18 mouse cellular contexts compared by ENCODE assay signal in genomic region chr8:122111745-122112144, GRCm38 (mm10).
A peak's percentile ranks its signal among the peaks of the same experiment; 100 is the strongest.
DNase-seq lines count a peak whose midpoint lies in the region; ATAC-seq and TF ChIP-seq lines count a peak whose summit lies in the region.
"Had no signal": no experiment of that assay in that cellular context is flagged by ENCODE, and none has a peak within 500 bp of the region (broad histone marks: within the 10 kb centered on the region; RNA-seq: fewer than 3 reads in every experiment).

No protein-coding gene starts in this region.

- TF ChIP-seq POLR2A in thymus, adult 2 months (IDR thresholded peaks at IDR 0.05; ENCODE audit: control insufficient read depth, extremely low read depth, insufficient read depth, low read length, poor library complexity), result no peak

- H3K36me3 ChIP-seq in macrophage (ENCODE audit: inconsistent target), result no peaks in the 10 kb centered on the region
- no peaks in the 10 kb centered on the region for H3K36me3 ChIP-seq in thymus, adult 2 months (ENCODE audit: control insufficient read depth, insufficient read depth, low read length)
- H3K36me3 ChIP-seq: forebrain, embryonic 12.5 days; heart, embryonic 10.5 days; hindbrain, embryonic 15.5 days; kidney, embryonic 15.5 days; stomach, embryonic 15.5 days had no signal

- H3K4me3 ChIP-seq in macrophage (ENCODE audit: inconsistent target), result no peak overlapping the region
- H3K4me3 ChIP-seq in thymus, adult 2 months (ENCODE audit: control insufficient read depth, insufficient read depth, low read length), result no peak overlapping the region
- H3K4me3 ChIP-seq: forebrain, embryonic 12.5 days; heart, embryonic 10.5 days; hindbrain, embryonic 15.5 days; kidney, embryonic 15.5 days; stomach, embryonic 15.5 days had no signal

- 20% methylated on average over 11 of the region's 11 CpGs for WGBS in macrophage (ENCODE audit: missing documents)
- WGBS in thymus, adult 2 months, result 21% methylated on average over 11 of the region's 11 CpGs

- no peaks in the 10 kb centered on the region; the same call in 1 of the 2 replicates for H3K27me3 ChIP-seq in thymus, adult 2 months (ENCODE audit: control insufficient read depth, insufficient read depth, low read length)
- H3K27me3 ChIP-seq: forebrain, embryonic 12.5 days; hindbrain, embryonic 15.5 days; stomach, embryonic 15.5 days had no signal

- peaks cover 19% of the 10 kb centered on the region for H3K4me1 ChIP-seq in thymus, adult 2 months (replicated peaks; ENCODE audit: control insufficient read depth, insufficient read depth, low read length)
- H3K4me1 ChIP-seq: forebrain, embryonic 12.5 days had no signal

- no peak for TF ChIP-seq CTCF in thymus, adult 2 months (IDR thresholded peaks at IDR 0.05; ENCODE audit: borderline replicate concordance, control insufficient read depth, extremely low read depth, insufficient read depth, low read length, poor library complexity)

- H3K79me2 ChIP-seq in macrophage (ENCODE audit: inconsistent target), result no peaks in the 10 kb centered on the region

- H3K27ac ChIP-seq in macrophage, result peak overlapping the region; percentile 98
- H3K27ac ChIP-seq in thymus, adult 2 months (ENCODE audit: control insufficient read depth, insufficient read depth, low read length), result no peak overlapping the region
- H3K27ac ChIP-seq: forebrain, embryonic 12.5 days; hindbrain, embryonic 15.5 days; kidney, embryonic 15.5 days; stomach, embryonic 15.5 days had no signal

- no peak for ATAC-seq in activated CD4-positive, CD25-positive, alpha-beta regulatory T cell, adult 4 months

- peak; percentile 37 to 58 for DNase-seq in adrenal gland, adult (ENCODE audit: inconsistent age in 2 of 2, low spot score in 1 of 2)
- DNase-seq in adrenal gland, postnatal 25 days, result no peak
- peak; percentile 56 for DNase-seq in lung, postnatal 36 days
- DNase-seq in lung, postnatal 14 days, result no peak
- DNase-seq in spleen, adult 12 weeks (ENCODE audit: low spot score), result no peak
- DNase-seq in thymus, adult 2 months, result no peak
- DNase-seq: adrenal gland, postnatal 10 days; cerebellum, postnatal 10 days; heart, postnatal 10 days; lung, embryonic 14.5 days; retina, postnatal 1 day had no signal

Comparison
In these comparisons a context has a peak if more than half of its experiments do, and no peak if none do; other contexts are left out.
1. DNase-seq: peak in adrenal gland, adult (2 of 2) and lung, postnatal 36 days (single experiment); none in adrenal gland, postnatal 25 days (single experiment), lung, postnatal 14 days (single experiment), spleen, adult 12 weeks (single experiment) and thymus, adult 2 months (single experiment).